Mouse (Mus musculus) testis, adult 2 months (tissue): Measurements from ENCODE around the gene Tcf7l1.

Experiments used
- CTCF ChIP-seq: fragments of 200-500 bp; IDR thresholded peaks from 2 replicates; pipeline ENCODE4 v1.5.1; 2012; ENCODE audit warnings: low read depth, mild to moderate bottlenecking, inconsistent platforms, low read length, moderate library complexity; ENCODE audit not compliant: control insufficient read depth, insufficient read depth, insufficient replicate concordance
- POLR2A ChIP-seq: fragments of 200-500 bp; IDR thresholded peaks from 2 replicates; pipeline ENCODE4 v1.6.1; 2012; ENCODE audit warnings: low read depth, mild to moderate bottlenecking, inconsistent platforms, low read length, moderate library complexity; ENCODE audit not compliant: control insufficient read depth

- TF ChIP-seq CTCF (no peak), POLR2A (no peak)
These were observed 138.7 kb downstream of the Tcf7l1 start for GRCm38 (mm10) chr6:72650338-72650851.
